Mouse (Mus musculus): ENCODE results near the gene Lrrc4. TPM values are rescaled to one million over a fixed set of nuclear protein-coding genes. Genes with fewer than 3 reads are reported as not detected.
A peak's percentile ranks its signal among the peaks of the same experiment; 100 is the strongest.

The Lrrc4 gene
- polyA plus RNA-seq, 1 experiment from 2014 or later, result 7.2 TPM

GRCm38 (mm10) chr6:28783953-28784352 lies 47.6 kb downstream of the Lrrc4 start:
- DNase-seq (ENCODE audit: low spot score) (no peak), ATAC-seq (ENCODE audit: insufficient read depth, low FRiP score, low TSS enrichment) (no peak)
- no peaks in the 10 kb centered on the region for H3K9me3 ChIP-seq (ENCODE audit: control insufficient read depth, low read length)
- H3K27ac ChIP-seq (ENCODE audit: low read depth, low read length), result 0 out of 2 replicates have a peak overlapping the region, but pooled peaks have one; percentile 2
- H3K4me3 ChIP-seq (ENCODE audit: low read depth, low read length), result no peak overlapping the region
- H3K4me1 ChIP-seq (ENCODE audit: control insufficient read depth, insufficient read depth, low read length), result peaks cover 13% of the 10 kb centered on the region
- H3K4me2 ChIP-seq (ENCODE audit: low read depth), result no peak overlapping the region
- H3K9ac ChIP-seq (ENCODE audit: low read length), result no peak overlapping the region
- WGBS, result 59% methylated on average over 5 of the region's 5 CpGs
- no peaks in the 10 kb centered on the region for H3K27me3 ChIP-seq (ENCODE audit: control insufficient read depth, insufficient read depth, low read length)
- no peaks in the 10 kb centered on the region for H3K36me3 ChIP-seq (ENCODE audit: control insufficient read depth, insufficient read depth, low read length)

- no peaks in the 10 kb centered on the region for H3K9me3 ChIP-seq (ENCODE audit: control insufficient read depth, low read length)
- H3K27ac ChIP-seq (ENCODE audit: low read depth, low read length), result peak overlapping the region; percentile 2; the same call in 1 of the 2 replicates
- 0 out of 2 replicates have a peak, but pooled peaks have one; percentile 45 for ATAC-seq (ENCODE audit: insufficient read depth, low FRiP score, low TSS enrichment)
- H3K9ac ChIP-seq (ENCODE audit: low read length), result no peak overlapping the region
- WGBS, result 66% methylated on average over 4 of the region's 4 CpGs
- no peak overlapping the region for H3K4me2 ChIP-seq (ENCODE audit: low read depth)
- no peaks in the 10 kb centered on the region for H3K36me3 ChIP-seq (ENCODE audit: control insufficient read depth, insufficient read depth, low read length)
- H3K27me3 ChIP-seq (ENCODE audit: control insufficient read depth, insufficient read depth, low read length), result no peaks in the 10 kb centered on the region
- H3K4me1 ChIP-seq (ENCODE audit: control insufficient read depth, insufficient read depth, low read length), result peaks cover 13% of the 10 kb centered on the region
- no peak overlapping the region for H3K4me3 ChIP-seq (ENCODE audit: low read depth, low read length)
- no peak for DNase-seq (ENCODE audit: low spot score)
Measured at GRCm38 (mm10) chr6:28783082-28783647, 48.4 kb downstream of the Lrrc4 start.

GRCm38 (mm10) chr6:28781696-28782095 lies 49.9 kb downstream of the Lrrc4 start:
- no peaks in the 10 kb centered on the region for H3K36me3 ChIP-seq (ENCODE audit: control insufficient read depth, insufficient read depth, low read length)
- WGBS, result 60% methylated on average over 3 of the region's 3 CpGs
- H3K27ac ChIP-seq (ENCODE audit: low read depth, low read length), result no peak overlapping the region
- H3K4me2 ChIP-seq (ENCODE audit: low read depth), result no peak overlapping the region
- H3K27me3 ChIP-seq (ENCODE audit: control insufficient read depth, insufficient read depth, low read length), result no peaks in the 10 kb centered on the region
- peaks cover 13% of the 10 kb centered on the region for H3K4me1 ChIP-seq (ENCODE audit: control insufficient read depth, insufficient read depth, low read length)
- H3K9ac ChIP-seq (ENCODE audit: low read length), result no peak overlapping the region
- H3K9me3 ChIP-seq (ENCODE audit: control insufficient read depth, low read length), result no peaks in the 10 kb centered on the region
- H3K4me3 ChIP-seq (ENCODE audit: low read depth, low read length), result no peak overlapping the region
- no peak for DNase-seq (ENCODE audit: low spot score)
- ATAC-seq (ENCODE audit: insufficient read depth, low FRiP score, low TSS enrichment), result no peak

- ATAC-seq (ENCODE audit: insufficient read depth, low FRiP score, low TSS enrichment), result no peak
Measured at GRCm38 (mm10) chr6:28771331-28771730, 60.2 kb downstream of the Lrrc4 start.

GRCm38 (mm10) chr6:28767891-28768481 lies 63.6 kb downstream of the Lrrc4 start:
- Histone ChIP-seq H3K36me3 (ENCODE audit: control insufficient read depth, insufficient read depth, low read length) (no peaks in the 10 kb centered on the region), H3K27me3 (ENCODE audit: control insufficient read depth, insufficient read depth, low read length) (no peaks in the 10 kb centered on the region), H3K27ac (ENCODE audit: low read depth, low read length) (no peak overlapping the region), H3K9me3 (ENCODE audit: control insufficient read depth, low read length) (no peaks in the 10 kb centered on the region), H3K4me1 (ENCODE audit: control insufficient read depth, insufficient read depth, low read length) (no peaks in the 10 kb centered on the region), H3K9ac (ENCODE audit: low read length) (no peak overlapping the region), H3K4me2 (ENCODE audit: low read depth) (no peak overlapping the region), H3K4me3 (ENCODE audit: low read depth, low read length) (no peak overlapping the region)
- no peak for DNase-seq (ENCODE audit: low spot score)
- no peak for ATAC-seq (ENCODE audit: insufficient read depth, low FRiP score, low TSS enrichment)
- WGBS, result 78% methylated on average over 6 of the region's 6 CpGs

More at GRCm38 (mm10) chr6:28771331-28771730, 60.2 kb downstream of the Lrrc4 start:
- no peaks in the 10 kb centered on the region for H3K9me3 ChIP-seq (ENCODE audit: control insufficient read depth, low read length)
- H3K27me3 ChIP-seq (ENCODE audit: control insufficient read depth, insufficient read depth, low read length), result no peaks in the 10 kb centered on the region
- no peak overlapping the region for H3K4me2 ChIP-seq (ENCODE audit: low read depth)
- H3K9ac ChIP-seq (ENCODE audit: low read length), result no peak overlapping the region
- 38% methylated on average over 2 of the region's 2 CpGs for WGBS
- no peak overlapping the region for H3K27ac ChIP-seq (ENCODE audit: low read depth, low read length)
- no peaks in the 10 kb centered on the region for H3K4me1 ChIP-seq (ENCODE audit: control insufficient read depth, insufficient read depth, low read length)
- no peak overlapping the region for H3K4me3 ChIP-seq (ENCODE audit: low read depth, low read length)
- no peaks in the 10 kb centered on the region for H3K36me3 ChIP-seq (ENCODE audit: control insufficient read depth, insufficient read depth, low read length)
- no peak for DNase-seq (ENCODE audit: low spot score)

- 87% methylated on average over 3 of the region's 3 CpGs for WGBS
- no peaks in the 10 kb centered on the region for H3K36me3 ChIP-seq (ENCODE audit: control insufficient read depth, insufficient read depth, low read length)
- DNase-seq (ENCODE audit: low spot score) (no peak), ATAC-seq (ENCODE audit: insufficient read depth, low FRiP score, low TSS enrichment) (no peak)
- no peak overlapping the region for H3K4me2 ChIP-seq (ENCODE audit: low read depth)
- no peaks in the 10 kb centered on the region for H3K27me3 ChIP-seq (ENCODE audit: control insufficient read depth, insufficient read depth, low read length)
- peaks cover 9% of the 10 kb centered on the region; the same call in 1 of the 2 replicates for H3K4me1 ChIP-seq (ENCODE audit: control insufficient read depth, insufficient read depth, low read length)
- H3K27ac ChIP-seq (ENCODE audit: low read depth, low read length), result no peak overlapping the region
- no peaks in the 10 kb centered on the region for H3K9me3 ChIP-seq (ENCODE audit: control insufficient read depth, low read length)
- no peak overlapping the region for H3K9ac ChIP-seq (ENCODE audit: low read length)
- no peak overlapping the region for H3K4me3 ChIP-seq (ENCODE audit: low read depth, low read length)
Measured at GRCm38 (mm10) chr6:28766622-28767021, 64.9 kb downstream of the Lrrc4 start.

GRCm38 (mm10) chr6:28762132-28762775 lies 69.3 kb downstream of the Lrrc4 start:
- 16% methylated on average over 5 of the region's 5 CpGs for WGBS
- Histone ChIP-seq H3K36me3 (ENCODE audit: control insufficient read depth, insufficient read depth, low read length) (no peaks in the 10 kb centered on the region), H3K27ac (ENCODE audit: low read depth, low read length) (peak overlapping the region; percentile 24; the same call in 1 of the 2 replicates), H3K27me3 (ENCODE audit: control insufficient read depth, insufficient read depth, low read length) (no peaks in the 10 kb centered on the region), H3K4me2 (ENCODE audit: low read depth) (no peak overlapping the region), H3K4me3 (ENCODE audit: low read depth, low read length) (no peak overlapping the region), H3K4me1 (ENCODE audit: control insufficient read depth, insufficient read depth, low read length) (peaks cover 15% of the 10 kb centered on the region), H3K9me3 (ENCODE audit: control insufficient read depth, low read length) (no peaks in the 10 kb centered on the region), H3K9ac (ENCODE audit: low read length) (no peak overlapping the region)
- ATAC-seq (ENCODE audit: insufficient read depth, low FRiP score, low TSS enrichment), result peak; percentile 73
- peak; percentile 57 for DNase-seq (ENCODE audit: low spot score)

- H3K36me3 ChIP-seq (ENCODE audit: control insufficient read depth, insufficient read depth, low read length), result no peaks in the 10 kb centered on the region
- WGBS, result 19% methylated on average over 3 of the region's 3 CpGs
- ATAC-seq (ENCODE audit: insufficient read depth, low FRiP score, low TSS enrichment) (peak; percentile 74), DNase-seq (ENCODE audit: low spot score) (no peak)
- H3K4me3 ChIP-seq (ENCODE audit: low read depth, low read length), result no peak overlapping the region
- H3K27me3 ChIP-seq (ENCODE audit: control insufficient read depth, insufficient read depth, low read length), result no peaks in the 10 kb centered on the region
- no peak overlapping the region for H3K9ac ChIP-seq (ENCODE audit: low read length)
- peaks cover 15% of the 10 kb centered on the region for H3K4me1 ChIP-seq (ENCODE audit: control insufficient read depth, insufficient read depth, low read length)
- peak overlapping the region; percentile 14; the same call in 1 of the 2 replicates for H3K27ac ChIP-seq (ENCODE audit: low read depth, low read length)
- H3K9me3 ChIP-seq (ENCODE audit: control insufficient read depth, low read length), result no peaks in the 10 kb centered on the region
- no peak overlapping the region for H3K4me2 ChIP-seq (ENCODE audit: low read depth)
Measured at GRCm38 (mm10) chr6:28761728-28762127, 69.8 kb downstream of the Lrrc4 start.
